Mouse (Mus musculus): Measurements from ENCODE around the gene Srl. TPM values are rescaled to one million over a fixed set of nuclear protein-coding genes. Genes with fewer than 3 reads are reported as not detected.
"Not testable (repeated sequence)": the region's sequence is repeated elsewhere in the genome, so short reads cannot be mapped to it uniquely, and the experiment has no call there.

The Srl gene
- polyA plus RNA-seq, 1 experiment: 6.9 TPM

DNA sequence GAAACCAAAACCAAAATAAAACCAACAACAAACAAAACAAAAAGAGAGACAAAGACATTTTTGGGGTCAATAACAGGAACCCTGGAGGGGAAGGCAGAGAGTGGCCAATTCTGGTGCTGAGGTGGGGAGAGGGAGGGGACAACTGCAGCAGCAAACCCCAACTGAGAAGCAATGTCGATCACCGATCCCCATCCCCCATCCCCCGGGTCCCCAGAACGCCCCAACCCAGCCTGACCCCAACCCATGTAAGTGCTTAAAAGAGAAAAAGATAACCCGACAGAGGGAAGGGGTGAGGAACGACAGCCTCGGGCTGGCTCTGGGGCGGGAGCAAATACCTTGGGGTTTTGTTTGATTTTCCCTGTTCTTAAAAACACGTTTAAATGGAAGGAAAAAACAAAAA, 3.2 kb upstream of the Srl start:
- Histone ChIP-seq H3K36me3 (ENCODE audit: control insufficient read depth, insufficient read depth, low read length) (no peaks in the 10 kb centered on the region), H3K4me1 (ENCODE audit: control insufficient read depth, insufficient read depth, low read length) (peaks cover 3% of the 10 kb centered on the region; the same call in 1 of the 2 replicates), H3K27me3 (replicated peaks; ENCODE audit: control insufficient read depth, insufficient read depth, low read length) (no peaks in the 10 kb centered on the region), H3K27ac (ENCODE audit: insufficient read depth, low read depth, low read length) (no peak overlapping the region), H3K4me3 (ENCODE audit: insufficient read depth, low read depth, low read length) (no peak overlapping the region)
- TF ChIP-seq CTCF (conservative IDR thresholded peaks at IDR 0.05; ENCODE audit: insufficient read depth, insufficient read length, low read depth, low read length) (no peak), POLR2A (IDR thresholded peaks at IDR 0.05; ENCODE audit: low read depth, low read length) (no peak)
- WGBS: 83% methylated on average over 9 of the region's 9 CpGs
- DNase-seq: no peak

DNA sequence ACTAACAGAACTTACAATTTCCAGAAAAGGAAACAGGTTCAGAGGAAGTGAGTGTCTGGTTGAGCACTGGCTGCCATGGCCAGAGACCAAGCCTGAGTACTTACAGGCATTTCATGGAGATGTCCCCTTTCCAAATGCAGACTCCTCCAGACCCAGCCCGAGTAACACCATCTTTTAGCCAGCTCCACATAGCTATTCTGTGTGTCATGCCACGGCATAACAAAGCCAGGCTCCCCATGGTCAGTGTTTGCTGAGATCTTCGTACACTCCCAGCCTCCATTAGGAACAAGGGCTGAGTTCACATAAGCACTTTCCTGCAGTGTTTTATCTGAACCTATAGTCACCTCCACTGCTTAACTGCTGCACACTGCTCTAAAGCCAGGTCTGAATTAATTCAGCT, 1.6 kb upstream of the Srl start:
- 87% methylated on average over 3 of the region's 3 CpGs for WGBS
- no peak for TF ChIP-seq POLR2A (IDR thresholded peaks at IDR 0.05; ENCODE audit: low read depth, low read length)
- no peak for TF ChIP-seq CTCF (conservative IDR thresholded peaks at IDR 0.05; ENCODE audit: insufficient read depth, insufficient read length, low read depth, low read length)
- no peak overlapping the region for H3K4me3 ChIP-seq (ENCODE audit: insufficient read depth, low read depth, low read length)
- no peak for DNase-seq
- peaks cover 3% of the 10 kb centered on the region; the same call in 1 of the 2 replicates for H3K4me1 ChIP-seq (ENCODE audit: control insufficient read depth, insufficient read depth, low read length)
- H3K27ac ChIP-seq (ENCODE audit: insufficient read depth, low read depth, low read length): no peak overlapping the region
- no peaks in the 10 kb centered on the region for H3K27me3 ChIP-seq (replicated peaks; ENCODE audit: control insufficient read depth, insufficient read depth, low read length)
- no peaks in the 10 kb centered on the region for H3K36me3 ChIP-seq (ENCODE audit: control insufficient read depth, insufficient read depth, low read length)

DNA sequence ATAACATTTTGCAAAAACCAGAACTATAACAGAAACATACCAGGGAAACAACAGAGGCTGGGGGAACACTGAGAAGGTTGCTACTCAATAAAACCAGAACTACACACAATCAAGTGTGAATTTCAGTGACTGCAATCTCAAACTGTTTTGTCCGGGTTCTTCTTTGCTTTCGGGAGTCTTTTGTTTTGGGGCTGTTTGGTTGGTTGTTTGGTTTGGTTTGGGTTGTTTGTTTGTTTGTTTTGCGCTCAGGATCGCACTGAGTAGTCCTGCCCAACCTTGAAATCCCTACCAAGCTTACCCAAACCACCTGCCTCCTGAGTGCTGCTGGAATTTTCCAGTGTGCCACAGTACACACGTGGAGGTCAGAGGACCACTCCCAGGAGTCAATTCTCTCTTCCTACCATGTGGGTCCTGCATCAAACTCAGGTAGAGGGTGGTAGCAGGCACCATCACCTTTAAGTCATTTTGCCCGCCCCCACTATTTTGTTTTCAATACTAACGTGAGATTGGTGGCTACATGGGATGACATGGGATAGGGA, 689 bp upstream of the Srl start:
- Histone ChIP-seq H3K4me3 (ENCODE audit: insufficient read depth, low read depth, low read length) (no peak overlapping the region), H3K4me1 (ENCODE audit: control insufficient read depth, insufficient read depth, low read length) (peaks cover 3% of the 10 kb centered on the region; the same call in 1 of the 2 replicates), H3K27me3 (replicated peaks; ENCODE audit: control insufficient read depth, insufficient read depth, low read length) (no peaks in the 10 kb centered on the region), H3K27ac (ENCODE audit: insufficient read depth, low read depth, low read length) (no peak overlapping the region), H3K36me3 (ENCODE audit: control insufficient read depth, insufficient read depth, low read length) (no peaks in the 10 kb centered on the region)
- 38% methylated on average over 7 of the region's 7 CpGs for WGBS
- TF ChIP-seq POLR2A (IDR thresholded peaks at IDR 0.05; ENCODE audit: low read depth, low read length) (no peak), CTCF (conservative IDR thresholded peaks at IDR 0.05; ENCODE audit: insufficient read depth, insufficient read length, low read depth, low read length) (no peak)
- no peak for DNase-seq

DNA sequence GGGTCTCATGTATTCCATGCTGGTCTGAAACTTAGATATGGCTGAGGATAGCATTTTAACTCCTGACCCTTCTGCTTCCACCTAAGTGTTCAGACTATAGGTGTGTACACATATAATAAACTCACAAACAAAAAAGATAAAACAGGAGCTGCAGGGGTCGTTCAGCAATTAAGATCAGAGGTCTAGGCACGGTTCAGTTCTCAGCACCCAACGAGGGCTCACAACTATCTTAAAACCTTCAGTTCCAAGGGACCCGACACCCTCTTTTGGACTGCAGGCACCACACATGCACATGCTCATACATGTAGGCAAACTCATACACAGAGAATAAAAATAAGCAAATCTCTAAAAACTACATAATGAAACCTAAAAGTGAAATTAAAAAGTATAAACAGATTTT, 583 bp downstream of the Srl start:
- no peaks in the 10 kb centered on the region for H3K36me3 ChIP-seq (ENCODE audit: control insufficient read depth, insufficient read depth, low read length)
- DNase-seq: no peak
- H3K4me3 ChIP-seq (ENCODE audit: insufficient read depth, low read depth, low read length): no peak overlapping the region
- H3K27ac ChIP-seq (ENCODE audit: insufficient read depth, low read depth, low read length): no peak overlapping the region
- peaks cover 3% of the 10 kb centered on the region; the same call in 1 of the 2 replicates for H3K4me1 ChIP-seq (ENCODE audit: control insufficient read depth, insufficient read depth, low read length)
- no peaks in the 10 kb centered on the region for H3K27me3 ChIP-seq (replicated peaks; ENCODE audit: control insufficient read depth, insufficient read depth, low read length)
- 65% methylated on average over 4 of the region's 4 CpGs for WGBS
- TF ChIP-seq CTCF (conservative IDR thresholded peaks at IDR 0.05; ENCODE audit: insufficient read depth, insufficient read length, low read depth, low read length) (no peak), POLR2A (IDR thresholded peaks at IDR 0.05; ENCODE audit: low read depth, low read length) (no peak)

DNA sequence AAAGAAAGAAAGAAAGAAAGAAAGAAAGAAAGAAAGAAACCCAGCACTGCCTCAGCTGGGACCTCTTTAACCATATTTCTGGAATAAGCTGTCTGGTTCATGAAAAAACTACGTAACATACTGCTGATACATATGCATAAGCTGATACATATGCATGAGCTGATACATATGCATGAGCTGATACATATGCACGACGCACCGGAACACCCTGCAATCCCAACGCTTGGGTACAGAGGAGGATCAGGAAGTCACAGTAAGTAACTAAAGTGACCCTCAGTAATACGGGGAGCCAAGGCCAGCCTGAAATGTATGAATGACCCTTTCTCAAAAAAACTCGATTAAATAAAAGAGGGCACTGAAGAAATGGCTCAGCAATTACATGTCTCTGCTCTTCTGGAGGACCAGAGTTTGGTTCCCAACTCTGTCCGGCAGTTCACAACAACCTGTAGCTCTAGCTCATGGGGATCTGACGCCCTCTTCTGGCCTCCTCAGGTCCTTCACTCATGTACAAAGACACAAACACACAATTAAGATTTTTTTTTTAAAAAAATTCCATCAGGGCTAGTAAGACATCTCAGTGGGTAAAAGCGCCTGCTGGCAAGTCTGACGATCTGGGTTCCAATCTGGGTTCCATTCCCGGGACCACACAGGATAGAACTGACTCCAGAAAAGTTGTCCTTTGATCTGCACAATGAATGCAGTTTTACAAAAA, 1.4 kb downstream of the Srl start:
- no peak for DNase-seq
- 85% methylated on average over 12 of the region's 12 CpGs for WGBS
- H3K27me3 ChIP-seq (replicated peaks; ENCODE audit: control insufficient read depth, insufficient read depth, low read length): no peaks in the 10 kb centered on the region
- H3K27ac ChIP-seq (ENCODE audit: insufficient read depth, low read depth, low read length): no peak overlapping the region
- peaks cover 3% of the 10 kb centered on the region; the same call in 1 of the 2 replicates for H3K4me1 ChIP-seq (ENCODE audit: control insufficient read depth, insufficient read depth, low read length)
- TF ChIP-seq POLR2A (IDR thresholded peaks at IDR 0.05; ENCODE audit: low read depth, low read length): no peak
- 0 out of 2 replicates have a peak, but pooled peaks have one; percentile 5 for TF ChIP-seq CTCF (conservative IDR thresholded peaks at IDR 0.05; ENCODE audit: insufficient read depth, insufficient read length, low read depth, low read length)
- no peak overlapping the region for H3K4me3 ChIP-seq (ENCODE audit: insufficient read depth, low read depth, low read length)
- no peaks in the 10 kb centered on the region for H3K36me3 ChIP-seq (ENCODE audit: control insufficient read depth, insufficient read depth, low read length)

DNA sequence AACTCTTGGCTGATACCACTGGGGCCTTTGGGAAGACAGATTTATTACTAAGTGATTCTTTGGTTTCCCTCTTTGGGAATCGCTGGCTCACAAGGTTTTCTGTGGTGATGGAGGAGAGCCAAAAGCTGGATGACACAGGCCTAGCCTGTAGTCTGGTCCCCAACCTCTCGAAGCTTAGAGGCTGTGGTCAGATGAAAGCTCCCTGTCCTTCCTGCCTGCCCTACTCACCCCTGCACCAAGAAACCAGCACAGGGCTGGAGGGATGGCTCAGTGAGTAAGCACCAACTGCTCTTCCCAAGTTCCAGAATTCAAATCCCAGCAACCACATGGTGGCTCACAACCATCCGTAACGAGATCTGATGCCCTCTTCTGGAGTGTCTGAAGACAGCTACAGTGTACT, 2.1 kb downstream of the Srl start:
- Histone ChIP-seq H3K4me1 (ENCODE audit: control insufficient read depth, insufficient read depth, low read length) (peaks cover 3% of the 10 kb centered on the region; the same call in 1 of the 2 replicates), H3K36me3 (ENCODE audit: control insufficient read depth, insufficient read depth, low read length) (no peaks in the 10 kb centered on the region), H3K27ac (ENCODE audit: insufficient read depth, low read depth, low read length) (no peak overlapping the region), H3K4me3 (ENCODE audit: insufficient read depth, low read depth, low read length) (no peak overlapping the region), H3K27me3 (replicated peaks; ENCODE audit: control insufficient read depth, insufficient read depth, low read length) (no peaks in the 10 kb centered on the region)
- TF ChIP-seq CTCF (conservative IDR thresholded peaks at IDR 0.05; ENCODE audit: insufficient read depth, insufficient read length, low read depth, low read length): no peak
- no peak for TF ChIP-seq POLR2A (IDR thresholded peaks at IDR 0.05; ENCODE audit: low read depth, low read length)
- WGBS: 76% methylated on average over 4 of the region's 4 CpGs
- DNase-seq: no peak

DNA sequence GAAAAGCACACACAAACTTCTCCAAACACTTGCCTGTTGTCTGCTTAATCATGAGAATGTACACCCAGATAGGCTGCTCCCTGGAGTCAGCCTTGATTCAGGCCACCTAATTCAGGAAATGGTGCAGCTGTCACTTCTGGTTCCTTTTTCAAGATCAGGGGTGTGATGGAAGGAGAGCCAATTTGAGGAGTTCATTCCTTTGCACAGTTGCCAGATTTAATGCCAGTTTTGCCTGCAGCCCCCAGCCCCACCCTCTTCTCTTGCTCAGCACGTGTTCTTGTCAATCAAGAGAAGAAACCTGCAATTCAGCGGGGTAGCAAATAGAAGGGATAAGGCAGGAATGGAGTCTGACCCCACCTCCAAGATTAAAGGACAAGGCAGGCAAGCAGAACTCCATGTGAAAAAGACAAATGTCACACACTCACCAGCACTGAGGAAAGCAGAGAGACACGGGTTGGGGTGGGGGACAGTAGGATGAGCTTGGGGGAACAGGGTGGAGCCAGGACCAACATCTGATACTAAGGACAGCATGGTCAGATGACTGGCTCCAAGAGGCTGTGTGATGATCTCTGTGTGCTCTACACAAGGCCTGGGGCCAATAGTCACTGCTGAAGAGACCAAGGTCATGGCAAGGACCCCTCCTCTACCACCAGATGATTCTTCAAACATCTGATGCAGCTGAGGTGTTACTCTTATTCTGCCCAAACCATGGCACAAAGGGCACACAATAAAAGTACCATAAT, 3.8 kb downstream of the Srl start:
- H3K36me3 ChIP-seq (ENCODE audit: control insufficient read depth, insufficient read depth, low read length): no peaks in the 10 kb centered on the region
- peaks cover 3% of the 10 kb centered on the region; the same call in 1 of the 2 replicates for H3K4me1 ChIP-seq (ENCODE audit: control insufficient read depth, insufficient read depth, low read length)
- H3K27ac ChIP-seq (ENCODE audit: insufficient read depth, low read depth, low read length): no peak overlapping the region
- H3K4me3 ChIP-seq (ENCODE audit: insufficient read depth, low read depth, low read length): no peak overlapping the region
- no peaks in the 10 kb centered on the region for H3K27me3 ChIP-seq (replicated peaks; ENCODE audit: control insufficient read depth, insufficient read depth, low read length)
- DNase-seq: no peak
- 56% methylated on average over 3 of the region's 3 CpGs for WGBS
- TF ChIP-seq CTCF (conservative IDR thresholded peaks at IDR 0.05; ENCODE audit: insufficient read depth, insufficient read length, low read depth, low read length) (no peak), POLR2A (IDR thresholded peaks at IDR 0.05; ENCODE audit: low read depth, low read length) (no peak)

DNA sequence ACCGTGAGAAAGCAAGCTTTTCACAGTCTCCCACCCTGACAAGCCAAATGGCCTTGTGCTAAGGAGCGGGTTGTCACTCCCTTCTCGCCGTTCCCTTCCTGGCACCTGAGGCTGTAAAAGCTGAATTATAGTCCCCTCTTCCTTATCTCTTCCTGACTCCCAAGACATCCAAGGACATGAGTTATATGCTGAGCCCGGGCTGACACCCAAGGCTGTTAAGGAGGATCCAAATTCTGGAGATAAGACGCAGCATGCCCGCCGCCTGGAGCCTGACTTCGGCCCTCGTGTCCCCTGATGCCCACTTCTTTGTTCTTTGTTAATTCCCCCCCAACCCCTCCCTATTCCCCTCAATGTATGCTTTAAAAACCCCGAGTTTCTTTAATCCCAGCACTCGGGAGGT, 14.2 kb downstream of the Srl start:
- WGBS: 86% methylated on average over 12 of the region's 12 CpGs
- H3K27ac ChIP-seq (ENCODE audit: insufficient read depth, low read depth, low read length): not testable (repeated sequence)

More for the DNA sequence above, 14.2 kb downstream of the Srl start:
- DNase-seq; H3K4me1 ChIP-seq (ENCODE audit: control insufficient read depth, insufficient read depth, low read length); H3K36me3 ChIP-seq (ENCODE audit: control insufficient read depth, insufficient read depth, low read length); H3K4me3 ChIP-seq (ENCODE audit: insufficient read depth, low read depth, low read length); H3K27me3 ChIP-seq (replicated peaks; ENCODE audit: control insufficient read depth, insufficient read depth, low read length): not testable (repeated sequence)
